Mouse (Mus musculus): ENCODE measurements around the gene Elmo3. TPM values are rescaled to one million over a fixed set of nuclear protein-coding genes. Genes with fewer than 3 reads are reported as not detected.
A peak's percentile ranks its signal among the peaks of the same experiment; 100 is the strongest.

Gene Elmo3
- total and polyA plus RNA-seq, 2 experiments from 2014 or later: 1.4 to 1.9 TPM

- peak; percentile 82 for DNase-seq (ENCODE audit: low spot score)
- no peak for TF ChIP-seq EP300 (IDR thresholded peaks at IDR 0.05; ENCODE audit: low read depth)
- peak; percentile 45 for TF ChIP-seq CTCF (IDR thresholded peaks at IDR 0.05; ENCODE audit: low read depth)
- Histone ChIP-seq H3K9ac (replicated peaks; ENCODE audit: low read depth, low read length) (no peak overlapping the region), H3K36me3 (replicated peaks; ENCODE audit: control insufficient read depth, insufficient read depth, low read length) (no peaks in the 10 kb centered on the region), H3K4me1 (ENCODE audit: control insufficient read depth, insufficient read depth) (peaks cover 21% of the 10 kb centered on the region), H3K27me3 (ENCODE audit: control insufficient read depth, insufficient read depth, low read length) (peaks cover 43% of the 10 kb centered on the region; the same call in 1 of the 2 replicates), H3K27ac (ENCODE audit: low read depth) (no peak overlapping the region), H3K4me2 (ENCODE audit: low read depth, low read length) (peak overlapping the region; percentile 55), H3K4me3 (ENCODE audit: low read depth, low read length) (peak overlapping the region; percentile 35), H3K9me3 (replicated peaks; ENCODE audit: control insufficient read depth, low read length) (no peaks in the 10 kb centered on the region)
- WGBS: 1% methylated on average over 28 of the region's 28 CpGs
- ATAC-seq (ENCODE audit: insufficient read depth, low read depth): peak; percentile 85
Observed at GRCm38 (mm10) chr8:105278911-105279334, 26.5 kb upstream of the Elmo3 start.

DNA sequence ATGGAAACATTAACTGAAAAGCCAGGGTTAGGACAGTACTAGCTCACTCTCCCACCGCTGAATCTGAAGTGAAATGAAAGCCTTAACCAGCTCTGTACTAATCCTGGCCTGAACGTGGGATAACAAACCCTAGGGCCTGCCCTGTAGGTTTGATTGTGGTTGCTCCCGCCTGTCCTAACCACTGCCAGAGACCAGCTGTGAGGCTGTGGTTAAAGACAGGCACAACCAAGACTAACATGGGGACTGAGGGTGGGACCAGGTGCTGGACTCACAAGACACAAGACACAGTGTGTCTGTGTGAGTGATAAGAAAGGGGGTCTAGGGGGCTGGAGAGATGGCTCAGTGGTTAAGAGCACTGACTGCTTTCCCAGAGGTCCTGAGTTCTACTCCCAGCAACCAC is 24.8 kb upstream of the Elmo3 start:
- H3K9me3 ChIP-seq (replicated peaks; ENCODE audit: control insufficient read depth, low read length): no peaks in the 10 kb centered on the region
- H3K4me3 ChIP-seq (ENCODE audit: low read depth, low read length): no peak overlapping the region
- H3K27ac ChIP-seq (ENCODE audit: low read depth): no peak overlapping the region
- WGBS: 72% methylated on average over 3 of the region's 3 CpGs
- H3K9ac ChIP-seq (replicated peaks; ENCODE audit: low read depth, low read length): no peak overlapping the region
- peaks cover 27% of the 10 kb centered on the region; the same call in 1 of the 2 replicates for H3K27me3 ChIP-seq (ENCODE audit: control insufficient read depth, insufficient read depth, low read length)
- no peak overlapping the region for H3K4me2 ChIP-seq (ENCODE audit: low read depth, low read length)
- no peak for TF ChIP-seq CTCF (IDR thresholded peaks at IDR 0.05; ENCODE audit: low read depth)
- no peak for ATAC-seq (ENCODE audit: insufficient read depth, low read depth)
- no peaks in the 10 kb centered on the region for H3K36me3 ChIP-seq (replicated peaks; ENCODE audit: control insufficient read depth, insufficient read depth, low read length)
- DNase-seq (ENCODE audit: low spot score): no peak
- H3K4me1 ChIP-seq (ENCODE audit: control insufficient read depth, insufficient read depth): peaks cover 20% of the 10 kb centered on the region

DNA sequence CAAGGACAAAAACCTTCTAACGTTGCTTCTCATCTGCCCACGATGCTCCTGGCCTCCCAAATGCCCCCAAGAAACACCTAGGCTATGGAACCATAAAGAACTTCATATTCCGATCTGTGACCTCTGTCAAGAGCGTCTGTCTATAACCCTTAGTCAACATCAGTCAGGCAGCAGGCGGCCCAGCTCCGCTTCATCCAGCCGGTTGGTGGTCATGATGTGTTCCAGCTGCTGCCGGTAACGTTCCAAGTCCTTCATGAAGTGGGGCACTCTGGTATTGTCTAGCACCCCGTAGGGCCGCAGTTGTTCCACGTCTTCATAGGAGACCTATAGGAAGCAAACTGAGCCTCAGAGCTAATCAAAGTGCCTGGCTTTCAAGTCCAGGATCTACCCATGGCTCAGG is 23.6 kb upstream of the Elmo3 start:
- ATAC-seq (ENCODE audit: insufficient read depth, low read depth): no peak
- DNase-seq (ENCODE audit: low spot score): no peak
- Histone ChIP-seq H3K4me2 (ENCODE audit: low read depth, low read length) (no peak overlapping the region), H3K36me3 (replicated peaks; ENCODE audit: control insufficient read depth, insufficient read depth, low read length) (no peaks in the 10 kb centered on the region), H3K9me3 (replicated peaks; ENCODE audit: control insufficient read depth, low read length) (no peaks in the 10 kb centered on the region), H3K4me3 (ENCODE audit: low read depth, low read length) (no peak overlapping the region), H3K27me3 (ENCODE audit: control insufficient read depth, insufficient read depth, low read length) (peaks cover 26% of the 10 kb centered on the region; the same call in 1 of the 2 replicates), H3K27ac (ENCODE audit: low read depth) (no peak overlapping the region), H3K4me1 (ENCODE audit: control insufficient read depth, insufficient read depth) (peaks cover 7% of the 10 kb centered on the region), H3K9ac (replicated peaks; ENCODE audit: low read depth, low read length) (no peak overlapping the region)
- 84% methylated on average over 12 of the region's 12 CpGs for WGBS
- no peak for TF ChIP-seq CTCF (IDR thresholded peaks at IDR 0.05; ENCODE audit: low read depth)
- no peak for TF ChIP-seq EP300 (IDR thresholded peaks at IDR 0.05; ENCODE audit: low read depth)

- Histone ChIP-seq H3K9me3 (replicated peaks; ENCODE audit: control insufficient read depth, low read length) (no peaks in the 10 kb centered on the region), H3K4me1 (ENCODE audit: control insufficient read depth, insufficient read depth) (peaks cover 6% of the 10 kb centered on the region), H3K4me2 (ENCODE audit: low read depth, low read length) (no peak overlapping the region), H3K4me3 (ENCODE audit: low read depth, low read length) (no peak overlapping the region), H3K27ac (ENCODE audit: low read depth) (no peak overlapping the region), H3K9ac (replicated peaks; ENCODE audit: low read depth, low read length) (no peak overlapping the region), H3K27me3 (ENCODE audit: control insufficient read depth, insufficient read depth, low read length) (peaks cover 25% of the 10 kb centered on the region; the same call in 1 of the 2 replicates), H3K36me3 (replicated peaks; ENCODE audit: control insufficient read depth, insufficient read depth, low read length) (no peaks in the 10 kb centered on the region)
- TF ChIP-seq CTCF (IDR thresholded peaks at IDR 0.05; ENCODE audit: low read depth): no peak
- TF ChIP-seq EP300 (IDR thresholded peaks at IDR 0.05; ENCODE audit: low read depth): no peak
- DNase-seq (ENCODE audit: low spot score) (no peak), ATAC-seq (ENCODE audit: insufficient read depth, low read depth) (no peak)
- 63% methylated on average over 4 of the region's 4 CpGs for WGBS
Observed at GRCm38 (mm10) chr8:105282239-105282638, 23.2 kb upstream of the Elmo3 start.

- H3K36me3 ChIP-seq (replicated peaks; ENCODE audit: control insufficient read depth, insufficient read depth, low read length): no peaks in the 10 kb centered on the region
- no peak for TF ChIP-seq EP300 (IDR thresholded peaks at IDR 0.05; ENCODE audit: low read depth)
- TF ChIP-seq CTCF (IDR thresholded peaks at IDR 0.05; ENCODE audit: low read depth): peak; percentile 76
- no peaks in the 10 kb centered on the region for H3K9me3 ChIP-seq (replicated peaks; ENCODE audit: control insufficient read depth, low read length)
- no peak overlapping the region for H3K27ac ChIP-seq (ENCODE audit: low read depth)
- 25% methylated on average over 23 of the region's 23 CpGs for WGBS
- DNase-seq (ENCODE audit: low spot score) (no peak), ATAC-seq (ENCODE audit: insufficient read depth, low read depth) (peak; percentile 59; the same call in 1 of the 2 replicates)
- peaks cover 16% of the 10 kb centered on the region; the same call in 1 of the 2 replicates for H3K27me3 ChIP-seq (ENCODE audit: control insufficient read depth, insufficient read depth, low read length)
- no peak overlapping the region for H3K9ac ChIP-seq (replicated peaks; ENCODE audit: low read depth, low read length)
- 0 out of 2 replicates have a peak overlapping the region, but pooled peaks have one; percentile 17 for H3K4me2 ChIP-seq (ENCODE audit: low read depth, low read length)
- peaks cover 6% of the 10 kb centered on the region for H3K4me1 ChIP-seq (ENCODE audit: control insufficient read depth, insufficient read depth)
- no peak overlapping the region for H3K4me3 ChIP-seq (ENCODE audit: low read depth, low read length)
Observed at GRCm38 (mm10) chr8:105283074-105283473, 22.3 kb upstream of the Elmo3 start.

GRCm38 (mm10) chr8:105285514-105285913 is 19.9 kb upstream of the Elmo3 start:
- Histone ChIP-seq H3K36me3 (replicated peaks; ENCODE audit: control insufficient read depth, insufficient read depth, low read length) (no peaks in the 10 kb centered on the region), H3K4me1 (ENCODE audit: control insufficient read depth, insufficient read depth) (peaks cover 11% of the 10 kb centered on the region), H3K4me3 (ENCODE audit: low read depth, low read length) (no peak overlapping the region), H3K4me2 (ENCODE audit: low read depth, low read length) (no peak overlapping the region), H3K9ac (replicated peaks; ENCODE audit: low read depth, low read length) (no peak overlapping the region), H3K27me3 (ENCODE audit: control insufficient read depth, insufficient read depth, low read length) (0 out of 2 replicates have a peak, but pooled peaks cover 2% of the 10 kb centered on the region), H3K27ac (ENCODE audit: low read depth) (no peak overlapping the region), H3K9me3 (replicated peaks; ENCODE audit: control insufficient read depth, low read length) (no peaks in the 10 kb centered on the region)
- DNase-seq (ENCODE audit: low spot score) (no peak), ATAC-seq (ENCODE audit: insufficient read depth, low read depth) (no peak)
- TF ChIP-seq EP300 (IDR thresholded peaks at IDR 0.05; ENCODE audit: low read depth) (no peak), CTCF (IDR thresholded peaks at IDR 0.05; ENCODE audit: low read depth) (no peak)
- WGBS: 46% methylated on average over 12 of the region's 12 CpGs
